In the genomic region with DNA sequence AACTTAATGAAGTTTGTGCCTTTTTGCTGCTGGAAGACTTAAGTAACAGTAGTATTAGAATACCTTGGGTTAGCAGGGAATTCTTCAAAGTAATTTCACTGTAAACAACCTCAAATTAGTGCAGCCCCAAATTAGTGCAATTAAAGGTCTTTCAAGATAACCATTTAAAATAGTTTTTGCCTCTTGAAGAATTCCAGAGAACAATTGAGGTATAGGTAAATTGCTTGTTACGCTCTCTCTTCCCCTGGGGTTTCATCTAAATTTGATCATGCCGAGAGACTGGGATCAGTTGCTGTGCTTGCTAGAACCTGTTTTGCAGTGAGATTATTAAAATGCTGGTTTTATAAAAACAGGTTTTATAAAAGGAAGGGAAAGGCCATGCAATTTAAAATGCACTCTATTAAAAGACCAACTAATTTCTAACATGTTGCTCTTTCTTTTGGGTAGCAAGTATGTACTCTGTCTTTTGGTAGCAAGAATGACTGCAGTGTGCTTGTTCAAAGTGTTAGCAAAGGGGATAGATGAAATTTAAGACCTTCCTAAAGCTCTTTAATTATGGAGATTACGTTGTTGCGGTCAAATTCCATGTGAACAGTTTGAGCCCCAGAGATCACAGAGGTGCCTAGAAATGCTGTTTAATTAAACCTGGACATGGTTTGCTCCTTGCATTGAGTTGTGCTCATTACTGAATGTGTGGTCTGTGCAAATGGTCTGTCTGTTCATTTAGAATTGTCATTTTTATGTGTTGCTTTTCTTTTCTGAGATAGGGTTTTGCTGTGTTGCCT, we compare ENCODE assay signal across 8 mouse cellular contexts. TPM values are rescaled to one million over a fixed set of nuclear protein-coding genes. Genes with fewer than 3 reads are reported as not detected.
DNase-seq lines count a peak whose midpoint lies in the region; ATAC-seq and TF ChIP-seq lines count a peak whose summit lies in the region.

No protein-coding gene starts in this region.

- peak overlapping the region; percentile 90 for H3K9ac ChIP-seq in forebrain, embryonic 15.5 days (replicated peaks)
- peak overlapping the region; percentile 96 for H3K9ac ChIP-seq in liver, embryonic 13.5 days

- peaks cover 16% of the 10 kb centered on the region for H3K79me3 ChIP-seq in C2C12 (ENCODE audit: low read depth)

- H3K36me3 ChIP-seq in C2C12 (ENCODE audit: control insufficient read depth, insufficient read depth) = no peaks in the 10 kb centered on the region
- no peaks in the 10 kb centered on the region for H3K36me3 ChIP-seq in forebrain, embryonic 15.5 days
- no peaks in the 10 kb centered on the region for H3K36me3 ChIP-seq in liver, embryonic 13.5 days

- no peaks in the 10 kb centered on the region for H3K9me3 ChIP-seq in forebrain, embryonic 15.5 days
- H3K9me3 ChIP-seq in liver, embryonic 13.5 days (replicated peaks) = no peaks in the 10 kb centered on the region

- peaks cover 64% of the 10 kb centered on the region for H3K79me2 ChIP-seq in C2C12 (ENCODE audit: control insufficient read depth, insufficient read depth)

- peaks cover 20% of the 10 kb centered on the region for H3K4me1 ChIP-seq in forebrain, embryonic 15.5 days
- peaks cover 72% of the 10 kb centered on the region for H3K4me1 ChIP-seq in liver, embryonic 13.5 days (replicated peaks)

- no peak overlapping the region for H3ac ChIP-seq in C2C12 (ENCODE audit: control insufficient read depth, insufficient read length, low read depth)

- peak overlapping the region; percentile 97; the same call in 1 of the 2 replicates for H3K27ac ChIP-seq in forebrain, embryonic 15.5 days (replicated peaks)
- H3K27ac ChIP-seq in liver, embryonic 13.5 days = peak overlapping the region; percentile 95

- peak overlapping the region; percentile 93 for H3K4me3 ChIP-seq in C2C12 (ENCODE audit: insufficient read depth, poor library complexity, severe bottlenecking)
- H3K4me3 ChIP-seq in forebrain, embryonic 15.5 days = peak overlapping the region; percentile 94
- peak overlapping the region; percentile 81 for H3K4me3 ChIP-seq in liver, embryonic 13.5 days (replicated peaks)

- H3K4me2 ChIP-seq in forebrain, embryonic 15.5 days (replicated peaks) = peak overlapping the region; percentile 56
- H3K4me2 ChIP-seq in liver, embryonic 13.5 days = peak overlapping the region; percentile 77

- WGBS in forebrain, embryonic 15.5 days = 33% methylated on average over 4 of the region's 4 CpGs
- 57% methylated on average over 4 of the region's 4 CpGs for WGBS in liver, embryonic 13.5 days (ENCODE audit: insufficient replicate concordance)

- peak; percentile 34 for DNase-seq in heart, adult 11 months
- no peak for DNase-seq in heart, postnatal 4 days
- DNase-seq in liver, embryonic 13.5 days = no peak
- DNase-seq in urinary bladder, postnatal 4 days (ENCODE audit: low spot score in 2 of 2) = no peak
- no peak for DNase-seq in urinary bladder, postnatal 36 days (ENCODE audit: low spot score in 2 of 2)
- DNase-seq in urinary bladder, adult 18-20 months (ENCODE audit: low spot score in 2 of 2) = no peak

- TF ChIP-seq CTCF in C2C12 (IDR thresholded peaks at IDR 0.05; ENCODE audit: control insufficient read depth, insufficient read depth, insufficient read length) = no peak

- no peaks in the 10 kb centered on the region for H3K27me3 ChIP-seq in C2C12 (ENCODE audit: control insufficient read depth, insufficient read depth, insufficient read length)
- H3K27me3 ChIP-seq in forebrain, embryonic 15.5 days = no peaks in the 10 kb centered on the region
- no peaks in the 10 kb centered on the region for H3K27me3 ChIP-seq in liver, embryonic 13.5 days

- no peak for ATAC-seq in forebrain, embryonic 15.5 days (replicated peaks)
- no peak for ATAC-seq in liver, embryonic 13.5 days (ENCODE audit: low read depth)

TF ChIP-seq in C2C12, 6 proteins besides CTCF, POLR2A, EP300 and RAD21:
- TF ChIP-seq MYOG (IDR thresholded peaks at IDR 0.05; ENCODE audit: control insufficient read depth, extremely low read depth, insufficient read length) (no peak), FOSL1 (IDR thresholded peaks at IDR 0.05; ENCODE audit: insufficient read depth, low read length, poor library complexity, severe bottlenecking) (no peak), MAX (IDR thresholded peaks at IDR 0.05) (no peak), MYOD1 (IDR thresholded peaks at IDR 0.05; ENCODE audit: control insufficient read depth, insufficient read length, low read depth) (no peak), USF1 (IDR thresholded peaks at IDR 0.05; ENCODE audit: low read depth) (no peak), CEBPB (IDR thresholded peaks at IDR 0.05; ENCODE audit: low read depth) (no peak)

RNA-seq across cellular contexts. Expression of a gene that starts 1.7 kb away (rescaled TPM):
- 10 to 100 TPM; 91.8 to 97.5 TPM for total RNA-seq in heart, postnatal 4 days (2021)
- polyA plus RNA-seq in C2C12 (2012; fragmentation: generic; extraction: Trizol) = 2.8 TPM
- polyA plus RNA-seq in forebrain, embryonic 15.5 days (2015; fragmentation: Nextera tagmentation; extraction: Ambion mirVana) = 23.1 and 23.8 TPM in 2 replicates
- polyA plus RNA-seq in liver, embryonic 13.5 days (2015; fragmentation: Nextera tagmentation; extraction: Ambion mirVana) = 7.6 and 9.3 TPM in 2 replicates
